Comparison of ENCODE assay signal across 10 mouse cellular contexts in the genomic region with DNA sequence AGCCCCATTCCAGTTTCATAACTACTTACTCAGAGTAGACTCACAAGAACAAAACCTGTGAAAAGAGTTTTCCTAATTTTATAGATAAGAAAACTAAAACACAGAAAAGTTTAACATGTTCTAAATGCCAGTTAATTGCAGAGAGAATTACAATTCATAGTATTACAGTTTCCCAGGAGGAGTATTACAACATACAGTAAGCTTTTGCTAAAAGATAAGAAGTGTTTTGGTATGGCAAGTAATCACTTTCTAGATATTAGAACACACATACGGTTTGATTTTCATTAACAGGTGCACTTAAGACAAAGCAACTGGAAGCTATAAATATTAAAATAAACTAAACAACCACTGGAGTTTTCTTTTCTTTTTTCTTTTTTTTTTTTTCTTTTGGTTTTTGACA. TPM values are rescaled to one million over a fixed set of nuclear protein-coding genes. Genes with fewer than 3 reads are reported as not detected.
A peak's percentile ranks its signal among the peaks of the same experiment; 100 is the strongest.
DNase-seq lines count a peak whose midpoint lies in the region; ATAC-seq and TF ChIP-seq lines count a peak whose summit lies in the region.
"Had no signal": no experiment of that assay in that cellular context is flagged by ENCODE, and none has a peak within 500 bp of the region (broad histone marks: within the 10 kb centered on the region; RNA-seq: fewer than 3 reads in every experiment).

No protein-coding gene starts in this region.

- no peak for TF ChIP-seq CTCF in lung, embryonic 14.5 days (IDR thresholded peaks at IDR 0.05; ENCODE audit: low read depth)

- H3K4me1 ChIP-seq in forebrain, embryonic 13.5 days, result peaks cover 23% of the 10 kb centered on the region
- H3K4me1 ChIP-seq in forebrain, embryonic 16.5 days (replicated peaks; ENCODE audit: control insufficient read depth, insufficient read depth, low read length), result peaks cover 8% of the 10 kb centered on the region
- no peaks in the 10 kb centered on the region for H3K4me1 ChIP-seq in lung, embryonic 14.5 days (ENCODE audit: insufficient read depth)
- H3K4me1 ChIP-seq in limb, embryonic 14.5 days (ENCODE audit: control insufficient read depth, insufficient read depth, low read length), result peaks cover 11% of the 10 kb centered on the region
- H3K4me1 ChIP-seq in neural tube, embryonic 14.5 days (ENCODE audit: control insufficient read depth, insufficient read depth, low read length), result peaks cover 14% of the 10 kb centered on the region

- H3K36me3 ChIP-seq in forebrain, embryonic 13.5 days (ENCODE audit: poor library complexity, severe bottlenecking), result 0 out of 2 replicates have a peak, but pooled peaks cover 5% of the 10 kb centered on the region
- H3K36me3 ChIP-seq in forebrain, embryonic 16.5 days (ENCODE audit: control insufficient read depth, insufficient read depth), result no peaks in the 10 kb centered on the region; the same call in 1 of the 2 replicates
- H3K36me3 ChIP-seq in lung, embryonic 14.5 days (ENCODE audit: insufficient read depth), result peaks cover 6% of the 10 kb centered on the region; the same call in 1 of the 2 replicates
- H3K36me3 ChIP-seq in limb, embryonic 14.5 days (ENCODE audit: control insufficient read depth, insufficient read depth, low read length), result peaks cover 5% of the 10 kb centered on the region; the same call in 1 of the 2 replicates
- H3K36me3 ChIP-seq in neural tube, embryonic 14.5 days (ENCODE audit: control insufficient read depth, insufficient read depth, low read length), result no peaks in the 10 kb centered on the region

- no peak for TF ChIP-seq POLR2A in limb, embryonic 14.5 days (IDR thresholded peaks at IDR 0.05; ENCODE audit: borderline replicate concordance, extremely low read depth, insufficient read depth, insufficient read length)

- no peak for ATAC-seq in forebrain, embryonic 13.5 days
- ATAC-seq in forebrain, embryonic 16.5 days, result no peak
- no peak for ATAC-seq in lung, embryonic 14.5 days (ENCODE audit: insufficient read depth)
- ATAC-seq in limb, embryonic 14.5 days (ENCODE audit: low FRiP score, low read depth), result no peak
- ATAC-seq in neural tube, embryonic 14.5 days (ENCODE audit: low read depth), result no peak

- H3K9me3 ChIP-seq in forebrain, embryonic 13.5 days (replicated peaks), result no peaks in the 10 kb centered on the region
- no peaks in the 10 kb centered on the region for H3K9me3 ChIP-seq in forebrain, embryonic 16.5 days (ENCODE audit: control insufficient read depth, low read length)
- no peaks in the 10 kb centered on the region for H3K9me3 ChIP-seq in lung, embryonic 14.5 days (ENCODE audit: low read depth, low read length)
- H3K9me3 ChIP-seq in limb, embryonic 14.5 days (ENCODE audit: control insufficient read depth, low read length), result no peaks in the 10 kb centered on the region
- H3K9me3 ChIP-seq in neural tube, embryonic 14.5 days (ENCODE audit: control insufficient read depth, low read length), result no peaks in the 10 kb centered on the region

- WGBS in forebrain, embryonic 13.5 days, result 70% methylated on average over 1 of the region's 1 CpGs
- 68% methylated on average over 1 of the region's 1 CpGs for WGBS in forebrain, embryonic 16.5 days
- WGBS in lung, embryonic 14.5 days, result 38% methylated on average over 1 of the region's 1 CpGs
- WGBS in limb, embryonic 14.5 days, result 74% methylated on average over 1 of the region's 1 CpGs
- WGBS in neural tube, embryonic 14.5 days, result 79% methylated on average over 1 of the region's 1 CpGs

- H3K4me3 ChIP-seq in forebrain, embryonic 13.5 days, result peak overlapping the region; percentile 93
- H3K4me3 ChIP-seq in forebrain, embryonic 16.5 days (replicated peaks; ENCODE audit: low read length), result no peak overlapping the region
- peak overlapping the region; percentile 92; the same call in 1 of the 2 replicates for H3K4me3 ChIP-seq in lung, embryonic 14.5 days (ENCODE audit: low read depth, low read length)
- H3K4me3 ChIP-seq in limb, embryonic 14.5 days (replicated peaks; ENCODE audit: low read length), result no peak overlapping the region
- peak overlapping the region; percentile 99; the same call in 1 of the 2 replicates for H3K4me3 ChIP-seq in neural tube, embryonic 14.5 days (ENCODE audit: low read depth, low read length)

- no peak overlapping the region for H3K9ac ChIP-seq in forebrain, embryonic 13.5 days
- H3K9ac ChIP-seq in forebrain, embryonic 16.5 days (replicated peaks; ENCODE audit: low read depth, low read length), result no peak overlapping the region
- no peak overlapping the region; the same call in 1 of the 2 replicates for H3K9ac ChIP-seq in lung, embryonic 14.5 days
- H3K9ac ChIP-seq in limb, embryonic 14.5 days (ENCODE audit: low read depth, low read length, severe bottlenecking), result no peak overlapping the region
- H3K9ac ChIP-seq in neural tube, embryonic 14.5 days (replicated peaks; ENCODE audit: low read depth, low read length), result no peak overlapping the region

- peak overlapping the region; percentile 90 for H3K4me2 ChIP-seq in forebrain, embryonic 13.5 days
- no peak overlapping the region for H3K4me2 ChIP-seq in forebrain, embryonic 16.5 days (ENCODE audit: low read length)
- peak overlapping the region; percentile 86 for H3K4me2 ChIP-seq in lung, embryonic 14.5 days
- peak overlapping the region; percentile 68; the same call in 1 of the 2 replicates for H3K4me2 ChIP-seq in limb, embryonic 14.5 days (replicated peaks; ENCODE audit: low read depth, low read length, severe bottlenecking)
- peak overlapping the region; percentile 90; the same call in 1 of the 2 replicates for H3K4me2 ChIP-seq in neural tube, embryonic 14.5 days (ENCODE audit: low read depth, low read length)

- no peak for DNase-seq in lung, embryonic 14.5 days
- no peak for DNase-seq in lung, postnatal 14 days
- DNase-seq in limb, embryonic 14.5 days (ENCODE audit: low spot score), result no peak
- DNase-seq in adrenal gland, adult 2 months, result no peak
- DNase-seq in Muller cell, postnatal 12 days (ENCODE audit: inconsistent ontology term), result no peak
- DNase-seq: heart, adult 2 months; lung, adult 2 months had no signal

- no peaks in the 10 kb centered on the region for H3K27me3 ChIP-seq in forebrain, embryonic 13.5 days
- no peaks in the 10 kb centered on the region for H3K27me3 ChIP-seq in forebrain, embryonic 16.5 days (replicated peaks; ENCODE audit: control insufficient read depth, insufficient read depth, low read length)
- H3K27me3 ChIP-seq in lung, embryonic 14.5 days (ENCODE audit: insufficient read depth, low read length), result no peaks in the 10 kb centered on the region
- H3K27me3 ChIP-seq in limb, embryonic 14.5 days (ENCODE audit: control insufficient read depth, insufficient read depth, low read length), result no peaks in the 10 kb centered on the region
- peaks cover 2% of the 10 kb centered on the region; the same call in 1 of the 2 replicates for H3K27me3 ChIP-seq in neural tube, embryonic 14.5 days (ENCODE audit: control insufficient read depth, insufficient read depth, low read length)

- H3K27ac ChIP-seq in forebrain, embryonic 13.5 days, result no peak overlapping the region
- H3K27ac ChIP-seq in forebrain, embryonic 16.5 days (ENCODE audit: low read length), result no peak overlapping the region
- H3K27ac ChIP-seq in lung, embryonic 14.5 days (ENCODE audit: low read depth), result no peak overlapping the region
- H3K27ac ChIP-seq in limb, embryonic 14.5 days (replicated peaks; ENCODE audit: low read depth, low read length), result no peak overlapping the region
- H3K27ac ChIP-seq in neural tube, embryonic 14.5 days (ENCODE audit: low read depth, low read length), result no peak overlapping the region
- H3K27ac ChIP-seq: heart, adult 2 months had no signal

RNA-seq across cellular contexts. Expression of gene Pigl, which starts 3.1 kb away (rescaled TPM):
- 6.2 and 7.6 TPM in 2 replicates for polyA plus RNA-seq in forebrain, embryonic 13.5 days (2015; fragmentation: Nextera tagmentation; extraction: Ambion mirVana)
- polyA plus RNA-seq in forebrain, embryonic 16.5 days (2015; fragmentation: Nextera tagmentation; extraction: Ambion mirVana), result 6.2 and 6.9 TPM in 2 replicates
- polyA plus RNA-seq in lung, embryonic 14.5 days (2014; fragmentation: Nextera tagmentation; extraction: Ambion mirVana), result 9.6 and 11.5 TPM in 2 replicates
- 9.7 and 10.8 TPM in 2 replicates for polyA plus RNA-seq in limb, embryonic 14.5 days (2012; rRNA removed)
- 7.9 and 9.0 TPM in 2 replicates for polyA plus RNA-seq in limb, embryonic 14.5 days (2014; fragmentation: Nextera tagmentation; extraction: Ambion mirVana)
- 10.1 and 10.4 TPM in 2 replicates for polyA plus RNA-seq in neural tube, embryonic 14.5 days (2014; fragmentation: Nextera tagmentation; extraction: Ambion mirVana)
- total RNA-seq in adrenal gland, adult 2 months (2021), result 1 to 10 TPM; 9.5 to 10.0 TPM
- polyA plus RNA-seq in adrenal gland, adult 2 months (2012; rRNA removed), result 6.0 and 6.8 TPM in 2 replicates

RNA-seq across cellular contexts. Expression of gene Ncor1, which starts 3.1 kb away (rescaled TPM):
- 120 and 170 TPM in 2 replicates for polyA plus RNA-seq in forebrain, embryonic 13.5 days (2015; fragmentation: Nextera tagmentation; extraction: Ambion mirVana)
- polyA plus RNA-seq in forebrain, embryonic 16.5 days (2015; fragmentation: Nextera tagmentation; extraction: Ambion mirVana), result 186 and 203 TPM in 2 replicates
- 177 TPM in 2 replicates for polyA plus RNA-seq in lung, embryonic 14.5 days (2014; fragmentation: Nextera tagmentation; extraction: Ambion mirVana)
- polyA plus RNA-seq in limb, embryonic 14.5 days (2012; rRNA removed), result 132 and 136 TPM in 2 replicates
- 171 and 173 TPM in 2 replicates for polyA plus RNA-seq in limb, embryonic 14.5 days (2014; fragmentation: Nextera tagmentation; extraction: Ambion mirVana)
- 203 and 219 TPM in 2 replicates for polyA plus RNA-seq in neural tube, embryonic 14.5 days (2014; fragmentation: Nextera tagmentation; extraction: Ambion mirVana)
- 100 to 1,000 TPM; 167 to 268 TPM for total RNA-seq in adrenal gland, adult 2 months (2021)
- 53.4 and 59.5 TPM in 2 replicates for polyA plus RNA-seq in adrenal gland, adult 2 months (2012; rRNA removed)

Comparison
In these comparisons a context has a peak if more than half of its experiments do, and no peak if none do; other contexts are left out.
1. H3K4me3 ChIP-seq: peak in forebrain, embryonic 13.5 days (single experiment), lung, embryonic 14.5 days (single experiment) and neural tube, embryonic 14.5 days (single experiment); none in forebrain, embryonic 16.5 days (single experiment) and limb, embryonic 14.5 days (single experiment).